Mouse (Mus musculus): Measurements from ENCODE around the gene Zfp746.

The Zfp746 gene

DNA sequence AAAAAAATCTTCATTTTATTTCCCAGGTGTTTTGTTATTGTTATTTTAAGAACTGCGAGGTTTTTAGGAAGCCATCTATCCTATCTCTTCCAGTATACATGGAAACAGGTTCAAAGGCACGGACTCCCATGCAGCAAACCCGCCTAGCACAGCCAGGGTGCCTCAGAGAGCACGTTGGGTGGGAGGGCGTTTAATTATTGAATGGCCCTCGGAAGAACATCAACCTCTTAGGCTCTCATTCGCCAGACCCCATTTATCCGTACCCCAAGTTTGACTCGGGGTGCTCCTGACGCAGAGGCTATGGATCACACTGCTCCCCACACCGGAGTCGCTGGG, 39.3 kb downstream of the Zfp746 start:
- no peak for DNase-seq (ENCODE audit: low spot score in 2 of 2)

DNA sequence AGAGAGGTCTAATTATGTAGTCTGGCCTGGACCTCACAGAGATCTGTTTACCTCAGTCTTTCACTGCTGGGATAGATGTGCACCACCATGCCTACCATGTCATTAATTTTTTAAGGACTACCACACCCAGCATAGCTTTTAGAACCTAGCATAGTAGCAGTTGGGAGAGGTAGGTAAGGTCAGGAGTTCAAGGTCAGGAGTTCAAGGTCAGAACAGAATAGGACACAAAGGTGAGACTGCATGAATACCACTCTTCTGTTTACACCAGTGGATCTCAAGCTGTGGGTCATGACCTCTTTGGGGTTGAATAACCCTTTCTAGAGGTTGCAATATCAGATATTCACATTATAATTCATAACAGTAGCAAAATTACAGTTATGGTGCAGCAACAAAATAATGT, 53.7 kb downstream of the Zfp746 start:
- no peak for DNase-seq (ENCODE audit: low spot score in 2 of 2)

DNA sequence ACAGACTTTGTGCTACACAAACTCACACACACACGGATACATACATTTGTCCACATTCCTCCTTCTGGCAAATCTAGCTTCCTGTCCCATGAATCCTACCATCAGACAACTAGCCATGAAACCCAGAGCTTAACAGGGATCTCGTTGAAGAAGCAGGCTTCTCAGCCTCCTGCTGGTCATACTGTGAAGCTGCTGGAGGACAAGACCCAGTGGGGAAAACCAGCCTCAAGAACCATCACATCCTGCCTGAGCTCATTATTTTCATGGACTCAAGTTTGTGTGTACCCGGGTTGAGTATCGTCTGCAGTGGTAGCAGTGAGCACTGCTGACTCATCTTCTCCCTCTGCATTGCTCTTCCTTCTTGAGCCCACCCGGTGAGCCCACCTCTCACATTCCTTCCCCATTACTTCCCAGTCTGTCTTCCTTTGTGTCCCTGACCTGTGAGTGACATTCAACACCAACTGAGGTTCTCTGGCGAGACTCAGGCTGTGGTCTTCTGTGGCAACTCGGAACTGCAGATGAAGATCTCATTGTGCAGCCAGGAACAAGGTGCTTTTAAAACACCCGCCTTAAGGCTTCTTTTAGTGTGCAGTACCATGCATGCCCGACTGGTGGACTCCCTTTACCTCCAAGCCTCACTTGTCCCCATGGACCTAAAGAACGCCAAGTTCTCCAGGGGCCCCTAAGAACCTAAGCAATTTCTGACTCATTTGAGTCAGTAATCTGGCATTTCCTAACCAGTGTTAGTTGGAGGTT, 60.3 kb downstream of the Zfp746 start:
- DNase-seq (ENCODE audit: low spot score in 2 of 2) = no peak

DNA sequence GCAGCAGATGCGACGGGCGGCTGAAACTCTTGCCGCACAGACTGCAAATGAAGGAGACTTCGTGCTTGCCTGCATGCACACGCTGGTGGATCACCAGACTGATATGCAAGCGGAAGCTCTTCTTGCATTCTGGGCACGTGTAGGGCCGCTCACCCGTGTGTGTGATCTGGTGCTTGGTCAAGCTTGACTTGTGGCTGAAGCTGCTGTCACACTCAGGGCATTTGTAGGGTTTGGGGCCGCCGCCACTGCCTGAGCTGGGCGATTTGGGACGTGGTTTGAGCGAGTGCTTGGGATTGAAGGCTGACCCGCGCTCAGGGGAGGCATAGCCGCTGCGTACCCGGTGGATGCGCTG, 61.4 kb downstream of the Zfp746 start:
- no peak for DNase-seq (ENCODE audit: low spot score in 2 of 2)

DNA sequence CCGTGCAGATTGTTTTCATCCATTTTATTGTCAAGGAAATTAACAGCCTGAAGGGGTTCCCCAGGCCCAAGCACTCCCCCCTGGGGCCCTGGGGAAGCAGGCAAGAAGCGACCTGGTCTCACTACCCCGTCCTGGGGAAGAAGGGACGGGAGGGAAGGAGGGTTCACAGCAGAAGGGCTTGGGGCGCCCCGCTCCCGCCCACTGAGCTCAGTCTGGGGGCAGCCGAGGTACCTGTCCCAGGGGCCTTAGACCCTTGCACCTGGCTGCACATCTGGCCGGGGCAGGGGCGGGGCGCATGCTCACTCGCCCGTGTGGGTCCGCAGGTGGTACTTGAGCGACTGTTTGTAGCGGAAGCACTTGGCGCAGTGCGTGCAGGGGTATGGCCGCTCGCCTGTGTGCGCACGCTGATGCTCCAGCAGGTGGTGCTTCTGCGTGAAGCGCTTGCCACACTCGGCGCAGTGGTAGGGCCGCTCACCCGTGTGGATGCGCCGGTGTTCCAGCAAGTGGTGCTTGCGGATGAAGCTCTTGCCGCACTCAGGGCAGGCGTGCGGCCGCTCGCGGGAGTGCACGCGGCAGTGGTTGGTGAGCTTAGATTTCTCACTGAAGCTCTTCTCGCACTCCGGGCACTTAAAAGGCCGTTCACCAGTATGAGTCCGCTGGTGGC, 61.9 kb downstream of the Zfp746 start:
- DNase-seq (ENCODE audit: low spot score in 2 of 2) = no peak

DNA sequence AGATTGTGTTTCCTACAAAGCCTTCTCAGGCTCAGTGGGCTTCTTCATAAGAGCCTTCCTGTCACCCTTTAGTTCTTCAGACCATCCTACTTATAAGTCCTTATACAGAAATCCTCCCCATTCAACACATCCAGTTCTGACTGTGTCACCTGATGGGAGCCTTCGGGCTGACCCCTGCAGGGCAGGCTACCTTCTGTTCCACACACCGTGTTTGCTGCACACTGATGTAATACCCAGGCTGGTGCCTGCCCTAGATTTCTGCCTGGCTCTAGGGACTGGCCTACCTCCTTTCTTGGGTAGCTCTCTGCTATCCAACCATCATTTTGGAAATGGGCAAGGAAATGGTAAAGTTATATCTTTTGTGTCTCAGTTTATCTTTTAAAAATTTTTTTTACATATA, 63.7 kb downstream of the Zfp746 start:
- DNase-seq (ENCODE audit: low spot score in 2 of 2) = no peak

DNA sequence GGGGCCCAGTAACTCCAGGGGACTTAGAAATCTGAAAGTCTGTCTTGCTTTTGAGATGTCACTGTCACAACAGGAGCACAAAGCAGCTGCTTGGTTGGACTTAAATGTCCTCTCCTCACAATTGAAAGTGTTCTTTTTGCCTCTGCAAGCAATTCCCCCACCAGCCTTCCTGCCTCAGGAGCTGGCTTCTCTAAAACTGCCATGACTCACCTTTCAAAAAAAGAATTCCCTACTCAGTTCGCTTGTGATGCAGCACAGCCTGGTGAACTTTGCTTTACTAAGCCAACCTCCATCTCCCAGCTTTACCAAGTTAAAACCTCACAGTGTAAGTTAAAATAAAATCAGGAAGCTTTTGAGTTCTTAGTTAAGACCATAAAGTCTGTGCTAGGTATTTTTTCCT, 64.7 kb downstream of the Zfp746 start:
- DNase-seq (ENCODE audit: low spot score in 2 of 2) = no peak

DNA sequence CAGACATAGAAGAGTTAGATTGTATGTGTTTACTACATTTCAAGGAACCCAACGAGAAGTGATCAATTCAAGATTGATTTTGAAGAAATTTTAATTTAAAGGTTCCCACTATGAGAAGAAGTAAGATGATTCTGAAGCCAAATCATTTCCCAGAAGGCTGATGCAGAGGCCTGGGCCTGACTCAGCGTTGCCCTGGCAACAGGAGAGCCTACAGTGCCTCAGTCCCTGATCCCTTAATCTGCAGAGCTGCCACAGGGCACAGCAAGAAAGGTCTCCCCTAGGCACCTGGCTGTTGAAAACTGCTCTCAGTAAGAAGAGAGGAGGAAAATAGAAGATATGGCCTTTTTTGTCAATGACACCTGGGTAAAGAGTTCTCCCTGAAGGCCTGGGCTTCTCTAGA, 66.4 kb downstream of the Zfp746 start:
- DNase-seq (ENCODE audit: low spot score in 2 of 2) = no peak

DNA sequence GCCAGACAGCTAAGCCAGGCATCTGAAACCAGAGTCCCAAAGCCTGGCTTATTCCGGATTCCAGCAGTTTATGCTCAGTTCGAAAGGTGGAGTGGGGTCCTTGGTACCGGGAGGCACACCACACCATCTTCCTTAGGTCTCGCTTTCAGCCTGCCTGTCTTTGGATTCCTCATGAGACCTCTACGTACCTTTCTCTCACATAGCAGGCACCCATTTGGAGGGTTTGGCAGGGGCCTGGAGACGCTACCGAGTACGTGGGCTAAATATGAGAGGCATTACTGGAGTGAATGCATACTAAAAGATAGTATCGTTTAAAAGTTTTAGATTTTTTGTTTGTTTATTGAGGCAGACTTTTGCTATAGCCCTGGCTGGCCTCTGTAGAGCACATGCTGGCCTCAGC, 69.6 kb downstream of the Zfp746 start:
- DNase-seq (ENCODE audit: low spot score in 2 of 2) = no peak

DNA sequence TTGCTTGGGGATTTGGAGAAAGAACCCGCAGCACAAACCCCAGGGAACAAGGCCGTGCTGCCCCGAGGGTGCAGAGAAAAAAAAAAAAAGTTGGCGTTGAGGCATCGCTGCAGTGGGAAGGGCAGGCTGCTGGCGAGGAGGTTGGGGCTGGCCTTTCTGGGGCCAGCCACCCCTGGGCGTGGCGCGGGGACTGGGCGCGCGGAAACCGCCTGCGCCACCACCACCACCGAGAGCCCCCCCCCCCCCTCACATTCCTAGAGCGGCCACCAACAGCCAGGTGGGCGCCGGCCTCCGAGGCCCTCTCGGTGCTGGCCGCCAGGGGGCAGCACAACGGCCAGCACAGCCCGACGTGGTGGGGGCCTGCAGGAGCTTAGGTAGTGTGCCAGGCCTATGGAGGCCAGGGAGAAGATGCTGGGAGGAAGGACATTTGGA, 70.3 kb downstream of the Zfp746 start:
- DNase-seq (ENCODE audit: low spot score in 2 of 2) = peak; percentile 70 to 81
